In the genomic region with DNA sequence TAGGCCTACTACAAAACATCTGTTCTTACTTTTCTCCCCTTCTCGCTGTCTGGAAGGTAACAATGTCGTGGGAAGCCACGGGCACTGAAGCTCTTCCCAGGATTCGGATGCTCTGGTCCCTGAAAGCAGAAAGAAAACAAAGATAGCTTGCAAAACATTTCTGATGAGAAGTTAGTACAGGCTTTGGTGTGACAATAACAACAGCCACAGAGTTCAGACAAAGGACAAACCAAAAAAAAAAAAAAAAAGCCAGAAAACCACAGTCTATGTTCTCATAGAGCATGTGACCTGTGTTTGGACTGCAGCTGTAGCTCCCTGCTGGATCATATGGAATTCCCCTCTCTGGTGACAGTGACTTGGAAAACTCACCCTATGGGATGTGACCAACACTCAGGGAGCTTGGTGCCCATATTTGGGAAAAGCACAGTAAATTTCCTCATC, we compare ENCODE assay signal across 18 mouse cellular contexts. TPM values are rescaled to one million over a fixed set of nuclear protein-coding genes. Genes with fewer than 3 reads are reported as not detected.
DNase-seq lines count a peak whose midpoint lies in the region; ATAC-seq and TF ChIP-seq lines count a peak whose summit lies in the region.
"Had no signal": no experiment of that assay in that cellular context is flagged by ENCODE, and none has a peak within 500 bp of the region (broad histone marks: within the 10 kb centered on the region; RNA-seq: fewer than 3 reads in every experiment).

No protein-coding gene starts in this region.

- no peak overlapping the region for H3K4me3 ChIP-seq in lung, embryonic 15.5 days
- H3K4me3 ChIP-seq in lung, adult 2 months (replicated peaks; ENCODE audit: extremely low read depth, low read depth, low read length): no peak overlapping the region
- H3K4me3 ChIP-seq in CH12.LX (replicated peaks in 1 of 3; ENCODE audit: low read depth in 2 of 3, low read length in 2 of 3, poor library complexity in 1 of 3): no peak overlapping the region
- no peak overlapping the region for H3K4me3 ChIP-seq in embryonic facial prominence, embryonic 14.5 days (ENCODE audit: low read depth, low read length)
- H3K4me3 ChIP-seq in stomach, embryonic 15.5 days (replicated peaks): no peak overlapping the region
- H3K4me3 ChIP-seq: embryonic facial prominence, embryonic 12.5 days; heart, embryonic 10.5 days; liver, embryonic 15.5 days; neural tube, embryonic 15.5 days had no signal

- TF ChIP-seq CTCF in lung, adult 2 months (IDR thresholded peaks at IDR 0.05; ENCODE audit: insufficient read depth, low read length): no peak
- TF ChIP-seq CTCF in CH12.LX (conservative IDR thresholded peaks at IDR 0.05 in 1 of 2, IDR thresholded peaks at IDR 0.05 in 1 of 2; ENCODE audit: low read depth in 2 of 2, low read length in 2 of 2): no peak

- no peak for DNase-seq in lung, adult 2 months
- no peak for DNase-seq in CH12.LX (ENCODE audit: extremely low read depth)
- no peak for DNase-seq in embryonic facial prominence, embryonic 14.5 days (ENCODE audit: low spot score)
- DNase-seq in layer of hippocampus, adult 9-11 months: no peak
- DNase-seq: cerebellum, adult 9-10 months; kidney, postnatal 25 days; midbrain, embryonic 14.5 days; right cerebral cortex, postnatal 25 days had no signal

- H3K4me2 ChIP-seq in lung, embryonic 15.5 days: no peak overlapping the region
- peak overlapping the region; percentile 30 for H3K4me2 ChIP-seq in CH12.LX (ENCODE audit: insufficient read depth, low read depth, poor library complexity, severe bottlenecking)
- H3K4me2 ChIP-seq in embryonic facial prominence, embryonic 14.5 days (ENCODE audit: low read depth, low read length): no peak overlapping the region
- no peak overlapping the region for H3K4me2 ChIP-seq in stomach, embryonic 15.5 days
- H3K4me2 ChIP-seq: embryonic facial prominence, embryonic 12.5 days; hindbrain, embryonic 14.5 days; liver, embryonic 15.5 days; neural tube, embryonic 15.5 days had no signal

- dilution Hi-C loops in CH12.LX (cut with MboI; ENCODE audit: extremely low pct_ligation_motif_present, extremely low pct_unique_long_range_greater_than_20kb, low sequenced_read_pairs): no loop called here

- no peaks in the 10 kb centered on the region for H3K27me3 ChIP-seq in lung, embryonic 15.5 days
- H3K27me3 ChIP-seq in CH12.LX (replicated peaks): no peaks in the 10 kb centered on the region
- no peaks in the 10 kb centered on the region for H3K27me3 ChIP-seq in embryonic facial prominence, embryonic 14.5 days (replicated peaks; ENCODE audit: control insufficient read depth, insufficient read depth, low read length)
- H3K27me3 ChIP-seq in stomach, embryonic 15.5 days (replicated peaks): no peaks in the 10 kb centered on the region
- H3K27me3 ChIP-seq: embryonic facial prominence, embryonic 12.5 days; liver, embryonic 15.5 days; neural tube, embryonic 15.5 days had no signal

- peaks cover 61% of the 10 kb centered on the region for H3K4me1 ChIP-seq in lung, embryonic 15.5 days
- peaks cover 39% of the 10 kb centered on the region for H3K4me1 ChIP-seq in lung, adult 2 months (ENCODE audit: control insufficient read depth, insufficient read depth, low read length)
- H3K4me1 ChIP-seq in CH12.LX (ENCODE audit: control insufficient read depth in 1 of 2, insufficient read depth in 2 of 2): peaks cover 35 to 98% of the 10 kb centered on the region in 2 experiments
- 0 out of 2 replicates have a peak, but pooled peaks cover 5% of the 10 kb centered on the region for H3K4me1 ChIP-seq in embryonic facial prominence, embryonic 14.5 days (ENCODE audit: control insufficient read depth, insufficient read depth, low read length)
- peaks cover 13% of the 10 kb centered on the region for H3K4me1 ChIP-seq in stomach, embryonic 15.5 days
- H3K4me1 ChIP-seq: heart, embryonic 10.5 days had no signal

- no peaks in the 10 kb centered on the region for H3K79me2 ChIP-seq in CH12.LX (replicated peaks; ENCODE audit: control insufficient read depth, extremely low read depth, insufficient read depth, poor library complexity, severe bottlenecking)

- H3K27ac ChIP-seq in lung, embryonic 15.5 days: peak overlapping the region; percentile 92
- H3K27ac ChIP-seq in CH12.LX (ENCODE audit: insufficient read depth, low read depth): peak overlapping the region; percentile 74
- H3K27ac ChIP-seq in embryonic facial prominence, embryonic 14.5 days (replicated peaks; ENCODE audit: low read depth, low read length): peak overlapping the region; percentile 8; the same call in 1 of the 2 replicates
- H3K27ac ChIP-seq in stomach, embryonic 15.5 days: peak overlapping the region; percentile 42; the same call in 1 of the 2 replicates
- H3K27ac ChIP-seq: embryonic facial prominence, embryonic 12.5 days; heart, embryonic 10.5 days; hindbrain, embryonic 14.5 days; liver, embryonic 15.5 days; neural tube, embryonic 15.5 days had no signal

- H3K36me3 ChIP-seq in lung, embryonic 15.5 days: peaks cover 22% of the 10 kb centered on the region
- peaks cover 25 to 74% of the 10 kb centered on the region in 2 experiments for H3K36me3 ChIP-seq in CH12.LX (replicated peaks in 1 of 2; ENCODE audit: control insufficient read depth in 1 of 2, insufficient read depth in 1 of 2, low read length in 1 of 2)
- H3K36me3 ChIP-seq in embryonic facial prominence, embryonic 14.5 days (ENCODE audit: control insufficient read depth, insufficient read depth, low read length): peaks cover 15% of the 10 kb centered on the region; the same call in 1 of the 2 replicates
- H3K36me3 ChIP-seq in stomach, embryonic 15.5 days: peaks cover 13% of the 10 kb centered on the region; the same call in 1 of the 2 replicates
- H3K36me3 ChIP-seq: embryonic facial prominence, embryonic 12.5 days; heart, embryonic 10.5 days had no signal

- TF ChIP-seq RAD21 in CH12.LX (IDR thresholded peaks at IDR 0.05; ENCODE audit: low read depth, low read length): no peak

- ATAC-seq in lung, embryonic 15.5 days (ENCODE audit: borderline replicate concordance, extremely low read depth, low FRiP score, low TSS enrichment): peak; percentile 35; the same call in 1 of the 2 replicates
- no peak for ATAC-seq in embryonic facial prominence, embryonic 14.5 days (ENCODE audit: low read depth)
- no peak for ATAC-seq in stomach, embryonic 15.5 days (ENCODE audit: insufficient read depth, low FRiP score, low read depth)
- ATAC-seq in megakaryocyte-erythroid progenitor cell, adult 5-6 weeks (replicated peaks; ENCODE audit: low FRiP score, low TSS enrichment, poor library complexity, severe bottlenecking): no peak

- no peak for TF ChIP-seq POLR2A in lung, adult 2 months (IDR thresholded peaks at IDR 0.05; ENCODE audit: borderline replicate concordance, extremely low read depth, low read depth, low read length)
- no peak for TF ChIP-seq POLR2A in CH12.LX (IDR thresholded peaks at IDR 0.05; ENCODE audit: low read depth, low read length)

- 66% methylated on average over 4 of the region's 4 CpGs for WGBS in lung, embryonic 15.5 days
- WGBS in lung, adult 2 months: 67% methylated on average over 4 of the region's 4 CpGs
- 34% methylated on average over 4 of the region's 4 CpGs for WGBS in embryonic facial prominence, embryonic 14.5 days
- WGBS in stomach, embryonic 15.5 days: 71% methylated on average over 4 of the region's 4 CpGs

- in situ Hi-C loops in CH12.LX (cut with MboI; ENCODE audit: low pct_ligation_motif_present, low pct_unique_long_range_greater_than_20kb, low sequenced_read_pairs): no loop called here

- H3K9ac ChIP-seq in lung, embryonic 15.5 days: no peak overlapping the region
- 0 out of 2 replicates have a peak overlapping the region, but pooled peaks have one; percentile 3 for H3K9ac ChIP-seq in CH12.LX (ENCODE audit: insufficient read depth, low read depth)
- H3K9ac ChIP-seq in embryonic facial prominence, embryonic 14.5 days (ENCODE audit: low read depth, low read length): no peak overlapping the region
- H3K9ac ChIP-seq in stomach, embryonic 15.5 days: no peak overlapping the region
- H3K9ac ChIP-seq: embryonic facial prominence, embryonic 12.5 days; hindbrain, embryonic 14.5 days; liver, embryonic 15.5 days; neural tube, embryonic 15.5 days had no signal

- TF ChIP-seq EP300 in CH12.LX (IDR thresholded peaks at IDR 0.05; ENCODE audit: low read length): peak; percentile 80

- no peaks in the 10 kb centered on the region for H3K9me3 ChIP-seq in lung, embryonic 15.5 days
- H3K9me3 ChIP-seq in CH12.LX (replicated peaks; ENCODE audit: low read length): no peaks in the 10 kb centered on the region
- H3K9me3 ChIP-seq in embryonic facial prominence, embryonic 14.5 days (ENCODE audit: control insufficient read depth, low read length): no peaks in the 10 kb centered on the region
- no peaks in the 10 kb centered on the region for H3K9me3 ChIP-seq in stomach, embryonic 15.5 days
- H3K9me3 ChIP-seq: embryonic facial prominence, embryonic 12.5 days; heart, embryonic 10.5 days; liver, embryonic 15.5 days; neural tube, embryonic 15.5 days had no signal

RNA-seq across cellular contexts. Expression of a gene that starts 12.6 kb away (rescaled TPM):
- 0.67 and 1.0 TPM in 2 replicates for polyA plus RNA-seq in lung, embryonic 15.5 days (2015; fragmentation: Nextera tagmentation; extraction: Ambion mirVana)
- polyA plus RNA-seq in lung, adult 2 months (2012; rRNA removed): 22.2 and 35.3 TPM in 2 replicates
- 43.8 and 53.6 TPM in 2 replicates for total RNA-seq in CH12.LX (2012; rRNA removed)
- 67.0 and 68.0 TPM in 2 replicates for total RNA-seq in CH12.LX (2014; rRNA removed)
- polyA plus RNA-seq in CH12.LX (2012; ENCODE audit: insufficient read length, low read depth): 241 and 270 TPM in 2 replicates
- polyA plus RNA-seq in embryonic facial prominence, embryonic 14.5 days (2014; fragmentation: Nextera tagmentation; extraction: Ambion mirVana): 0.93 and 1.2 TPM in 2 replicates
- polyA plus RNA-seq in stomach, embryonic 15.5 days (2015; fragmentation: Nextera tagmentation; extraction: Ambion mirVana): 1.2 and 1.3 TPM in 2 replicates
- 1.4 and 2.4 TPM in 2 replicates for total RNA-seq in megakaryocyte-erythroid progenitor cell, adult 5-6 weeks (2014; fragmentation: Nextera tagmentation)
- total RNA-seq in megakaryocyte-erythroid progenitor cell, adult 5-6 weeks (2017): 2.6 and 5.4 TPM in 2 replicates
- polyA plus RNA-seq: heart, embryonic 10.5 days had no signal

RNA-seq across cellular contexts. Expression of a gene that starts 28.0 kb away (rescaled TPM):
- 16.1 and 16.5 TPM in 2 replicates for polyA plus RNA-seq in lung, embryonic 15.5 days (2015; fragmentation: Nextera tagmentation; extraction: Ambion mirVana)
- 10.3 and 13.8 TPM in 2 replicates for polyA plus RNA-seq in lung, adult 2 months (2012; rRNA removed)
- total RNA-seq in CH12.LX (2012; rRNA removed) (19.2 and 21.2 TPM in 2 replicates), CH12.LX (2014; rRNA removed) (15.6 and 16.4 TPM in 2 replicates)
- polyA plus RNA-seq in CH12.LX (2012; ENCODE audit: insufficient read length, low read depth): 28.7 and 30.5 TPM in 2 replicates
- polyA plus RNA-seq in embryonic facial prominence, embryonic 14.5 days (2014; fragmentation: Nextera tagmentation; extraction: Ambion mirVana): 11.9 and 14.5 TPM in 2 replicates
- polyA plus RNA-seq in stomach, embryonic 15.5 days (2015; fragmentation: Nextera tagmentation; extraction: Ambion mirVana): 14.7 and 18.6 TPM in 2 replicates
- 0.77 TPM in 1 of 2 replicates, not detected in the other for total RNA-seq in megakaryocyte-erythroid progenitor cell, adult 5-6 weeks (2014; fragmentation: Nextera tagmentation)
- total RNA-seq in megakaryocyte-erythroid progenitor cell, adult 5-6 weeks (2017): 0.46 TPM in 1 of 2 replicates, not detected in the other

RNA-seq across cellular contexts. Expression of a gene that starts 45.5 kb away (rescaled TPM):
- polyA plus RNA-seq in lung, embryonic 15.5 days (2015; fragmentation: Nextera tagmentation; extraction: Ambion mirVana): not detected in 2 replicates
- polyA plus RNA-seq in lung, adult 2 months (2012; rRNA removed): not detected in 2 replicates
- total RNA-seq in CH12.LX (2012; rRNA removed) (not detected in 2 replicates), CH12.LX (2014; rRNA removed) (not detected in 2 replicates)
- not detected in 2 replicates for polyA plus RNA-seq in CH12.LX (2012; ENCODE audit: insufficient read length, low read depth)
- 0.10 TPM in 1 of 2 replicates, not detected in the other for polyA plus RNA-seq in embryonic facial prominence, embryonic 14.5 days (2014; fragmentation: Nextera tagmentation; extraction: Ambion mirVana)
- not detected in 2 replicates for polyA plus RNA-seq in stomach, embryonic 15.5 days (2015; fragmentation: Nextera tagmentation; extraction: Ambion mirVana)
- not detected in 2 replicates for total RNA-seq in megakaryocyte-erythroid progenitor cell, adult 5-6 weeks (2014; fragmentation: Nextera tagmentation)
- not detected in 2 replicates for total RNA-seq in megakaryocyte-erythroid progenitor cell, adult 5-6 weeks (2017)
- total RNA-seq: left cerebral cortex, postnatal 14 days had no signal
- polyA plus RNA-seq: embryonic facial prominence, embryonic 12.5 days; heart, embryonic 10.5 days; hindbrain, embryonic 14.5 days; liver, embryonic 15.5 days; midbrain, embryonic 14.5 days; neural tube, embryonic 15.5 days; urinary bladder, adult 2 months had no signal

RNA-seq across cellular contexts. Expression of a gene that starts 56.0 kb away (rescaled TPM):
- not detected in 2 replicates for polyA plus RNA-seq in lung, embryonic 15.5 days (2015; fragmentation: Nextera tagmentation; extraction: Ambion mirVana)
- polyA plus RNA-seq in lung, adult 2 months (2012; rRNA removed): not detected in 2 replicates
- 0.13 TPM in 1 of 2 replicates, not detected in the other for total RNA-seq in CH12.LX (2012; rRNA removed)
- not detected in 2 replicates for total RNA-seq in CH12.LX (2014; rRNA removed)
- not detected in 2 replicates for polyA plus RNA-seq in CH12.LX (2012; ENCODE audit: insufficient read length, low read depth)
- 0.18 TPM in 1 of 2 replicates, not detected in the other for polyA plus RNA-seq in embryonic facial prominence, embryonic 14.5 days (2014; fragmentation: Nextera tagmentation; extraction: Ambion mirVana)
- not detected in 2 replicates for polyA plus RNA-seq in stomach, embryonic 15.5 days (2015; fragmentation: Nextera tagmentation; extraction: Ambion mirVana)
- total RNA-seq in megakaryocyte-erythroid progenitor cell, adult 5-6 weeks (2014; fragmentation: Nextera tagmentation): not detected in 2 replicates
- total RNA-seq in megakaryocyte-erythroid progenitor cell, adult 5-6 weeks (2017): not detected in 2 replicates
- total RNA-seq: left cerebral cortex, postnatal 14 days had no signal
- polyA plus RNA-seq: embryonic facial prominence, embryonic 12.5 days; heart, embryonic 10.5 days; hindbrain, embryonic 14.5 days; liver, embryonic 15.5 days; midbrain, embryonic 14.5 days; neural tube, embryonic 15.5 days; urinary bladder, adult 2 months had no signal

Comparison
In these comparisons a context has a peak if more than half of its experiments do, and no peak if none do; other contexts are left out.
1. RNA of a gene that starts 12.6 kb away (polyA plus RNA-seq): 241 to 270 TPM in CH12.LX and 22.2 to 35.3 TPM in lung, adult 2 months; 1.2 to 1.3 TPM in stomach, embryonic 15.5 days, 0.67 to 1.0 TPM in lung, embryonic 15.5 days and 0.93 to 1.2 TPM in embryonic facial prominence, embryonic 14.5 days; every median in the first group is over 10 times any median in the second.
2. H3K27ac ChIP-seq: peak in every context shown above with its lines; median percentile 92 in lung, embryonic 15.5 days; 74 in CH12.LX; 42 in stomach, embryonic 15.5 days; 8 in embryonic facial prominence, embryonic 14.5 days.